In the genomic region with DNA sequence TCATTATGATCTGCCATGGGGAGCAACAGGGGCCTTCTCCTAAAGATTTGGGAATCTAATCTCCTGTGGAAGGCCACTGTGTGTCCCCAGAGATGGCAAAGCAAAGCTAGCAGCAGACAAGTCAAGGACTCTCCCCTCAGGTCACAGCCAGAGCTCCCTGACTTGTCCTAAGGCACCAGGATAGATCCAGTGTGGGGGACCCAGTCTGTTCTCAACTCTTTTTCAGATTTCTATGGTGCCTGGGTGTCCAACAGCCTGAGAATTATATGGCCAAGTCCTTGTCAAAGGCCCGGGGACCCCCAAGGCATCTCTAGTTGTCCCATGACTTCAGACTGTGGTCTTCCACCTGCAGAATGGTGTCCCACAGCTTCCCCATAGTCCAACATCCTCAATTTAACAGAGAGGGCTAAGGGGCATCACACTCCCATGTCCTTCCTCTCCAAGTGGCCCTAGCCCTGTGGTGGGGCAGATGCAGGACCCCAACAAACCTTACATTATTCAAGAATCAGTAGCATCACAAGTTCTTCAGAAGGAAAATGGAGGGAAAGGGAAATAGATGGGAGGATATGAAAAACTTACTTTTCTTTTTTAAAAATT, we compare ENCODE assay signal across 18 mouse cellular contexts. TPM values are rescaled to one million over a fixed set of nuclear protein-coding genes. Genes with fewer than 3 reads are reported as not detected.
DNase-seq lines count a peak whose midpoint lies in the region; ATAC-seq lines count a peak whose summit lies in the region.
"Had no signal": no experiment of that assay in that cellular context is flagged by ENCODE, and none has a peak within 500 bp of the region (broad histone marks: within the 10 kb centered on the region; RNA-seq: fewer than 3 reads in every experiment).

No protein-coding gene starts in this region.

- H3K9me3 ChIP-seq in hindbrain, embryonic 11.5 days (ENCODE audit: control insufficient read depth, low read length): no peaks in the 10 kb centered on the region
- no peaks in the 10 kb centered on the region for H3K9me3 ChIP-seq in hindbrain, embryonic 16.5 days (ENCODE audit: control insufficient read depth, low read length)
- no peaks in the 10 kb centered on the region for H3K9me3 ChIP-seq in midbrain, embryonic 11.5 days (ENCODE audit: control insufficient read depth, low read length)
- no peaks in the 10 kb centered on the region; the same call in 1 of the 2 replicates for H3K9me3 ChIP-seq in midbrain, embryonic 16.5 days (replicated peaks; ENCODE audit: control insufficient read depth, low read length, poor library complexity, severe bottlenecking)
- H3K9me3 ChIP-seq in limb, embryonic 15.5 days: peaks cover 5% of the 10 kb centered on the region; the same call in 1 of the 2 replicates

- no peaks in the 10 kb centered on the region for H3K36me3 ChIP-seq in hindbrain, embryonic 11.5 days (ENCODE audit: control insufficient read depth, insufficient read depth, low read length)
- no peaks in the 10 kb centered on the region for H3K36me3 ChIP-seq in hindbrain, embryonic 16.5 days (ENCODE audit: control insufficient read depth, insufficient read depth, low read length)
- no peaks in the 10 kb centered on the region for H3K36me3 ChIP-seq in midbrain, embryonic 11.5 days (ENCODE audit: control insufficient read depth, insufficient read depth, low read length)
- H3K36me3 ChIP-seq in midbrain, embryonic 16.5 days (ENCODE audit: control insufficient read depth, insufficient read depth, low read length): no peaks in the 10 kb centered on the region
- no peaks in the 10 kb centered on the region for H3K36me3 ChIP-seq in limb, embryonic 15.5 days
- H3K36me3 ChIP-seq: neural tube, embryonic 15.5 days had no signal

- no peak overlapping the region for H3K4me3 ChIP-seq in hindbrain, embryonic 11.5 days (ENCODE audit: low read depth, low read length)
- H3K4me3 ChIP-seq in hindbrain, embryonic 16.5 days (ENCODE audit: low read length): no peak overlapping the region
- H3K4me3 ChIP-seq in midbrain, embryonic 11.5 days (ENCODE audit: low read depth, low read length): no peak overlapping the region
- no peak overlapping the region for H3K4me3 ChIP-seq in midbrain, embryonic 16.5 days (ENCODE audit: low read depth, low read length)
- H3K4me3 ChIP-seq in limb, embryonic 15.5 days: no peak overlapping the region
- H3K4me3 ChIP-seq: layer of hippocampus, adult 2 months; left cerebral cortex, adult 2 months; neural tube, embryonic 15.5 days had no signal

- no peaks in the 10 kb centered on the region for H3K27me3 ChIP-seq in hindbrain, embryonic 11.5 days (ENCODE audit: control insufficient read depth, insufficient read depth, low read length)
- H3K27me3 ChIP-seq in hindbrain, embryonic 16.5 days (replicated peaks; ENCODE audit: control insufficient read depth, insufficient read depth, low read length): no peaks in the 10 kb centered on the region
- no peaks in the 10 kb centered on the region for H3K27me3 ChIP-seq in midbrain, embryonic 11.5 days (ENCODE audit: control insufficient read depth, insufficient read depth, low read length)
- H3K27me3 ChIP-seq in midbrain, embryonic 16.5 days (ENCODE audit: control insufficient read depth, insufficient read depth, low read depth, low read length): no peaks in the 10 kb centered on the region
- no peaks in the 10 kb centered on the region for H3K27me3 ChIP-seq in limb, embryonic 15.5 days
- H3K27me3 ChIP-seq: neural tube, embryonic 15.5 days had no signal

- no peaks in the 10 kb centered on the region for H3K4me1 ChIP-seq in hindbrain, embryonic 11.5 days (replicated peaks; ENCODE audit: control insufficient read depth, insufficient read depth, low read length)
- H3K4me1 ChIP-seq in hindbrain, embryonic 16.5 days (ENCODE audit: control insufficient read depth, insufficient read depth, low read depth, low read length): no peaks in the 10 kb centered on the region
- H3K4me1 ChIP-seq in midbrain, embryonic 11.5 days (ENCODE audit: control insufficient read depth, insufficient read depth, low read length): no peaks in the 10 kb centered on the region
- H3K4me1 ChIP-seq in midbrain, embryonic 16.5 days (ENCODE audit: control insufficient read depth, insufficient read depth, low read length): no peaks in the 10 kb centered on the region
- H3K4me1 ChIP-seq in limb, embryonic 15.5 days: no peaks in the 10 kb centered on the region
- H3K4me1 ChIP-seq: neural tube, embryonic 15.5 days had no signal

- peak; percentile 60 for ATAC-seq in hindbrain, embryonic 11.5 days (ENCODE audit: low FRiP score)
- no peak for ATAC-seq in hindbrain, embryonic 16.5 days
- peak; percentile 66 for ATAC-seq in midbrain, embryonic 11.5 days (ENCODE audit: low FRiP score)
- no peak for ATAC-seq in midbrain, embryonic 16.5 days
- ATAC-seq in limb, embryonic 15.5 days (ENCODE audit: insufficient number of reproducible peaks, low FRiP score, low TSS enrichment, low read depth): peak; percentile 40; the same call in 1 of the 2 replicates
- ATAC-seq: CD4-positive, CD25-positive, alpha-beta regulatory T cell, adult 4 months had no signal

- H3K9ac ChIP-seq in hindbrain, embryonic 11.5 days (ENCODE audit: low read depth, low read length): no peak overlapping the region
- H3K9ac ChIP-seq in hindbrain, embryonic 16.5 days (ENCODE audit: low read depth, low read length): no peak overlapping the region
- no peak overlapping the region for H3K9ac ChIP-seq in midbrain, embryonic 11.5 days (ENCODE audit: low read length)
- no peak overlapping the region for H3K9ac ChIP-seq in midbrain, embryonic 16.5 days (ENCODE audit: low read depth, low read length)
- H3K9ac ChIP-seq in limb, embryonic 15.5 days: no peak overlapping the region
- H3K9ac ChIP-seq: neural tube, embryonic 15.5 days had no signal

- DNase-seq in hindbrain, embryonic 11.5 days (ENCODE audit: low spot score): no peak
- DNase-seq in midbrain, embryonic 11.5 days (ENCODE audit: low spot score, missing footprints): peak; percentile 78
- no peak for DNase-seq in natural killer cell, adult 2 months (ENCODE audit: low spot score in 2 of 2)
- DNase-seq in Muller cell, postnatal 12 days (ENCODE audit: inconsistent ontology term): no peak
- DNase-seq: adrenal gland, adult 8-10 months; cerebellum, adult 9-10 months; gastrocnemius, postnatal 36 days; retina, postnatal 1 day had no signal

- WGBS in hindbrain, embryonic 11.5 days: 86% methylated on average over 1 of the region's 1 CpGs
- 88% methylated on average over 1 of the region's 1 CpGs for WGBS in hindbrain, embryonic 16.5 days
- 89% methylated on average over 1 of the region's 1 CpGs for WGBS in midbrain, embryonic 11.5 days
- 77% methylated on average over 1 of the region's 1 CpGs for WGBS in midbrain, embryonic 16.5 days
- 80% methylated on average over 1 of the region's 1 CpGs for WGBS in limb, embryonic 15.5 days

- no peak overlapping the region for H3K27ac ChIP-seq in hindbrain, embryonic 11.5 days (ENCODE audit: low read depth, low read length)
- H3K27ac ChIP-seq in hindbrain, embryonic 16.5 days (ENCODE audit: low read depth, low read length): no peak overlapping the region
- no peak overlapping the region for H3K27ac ChIP-seq in midbrain, embryonic 11.5 days (ENCODE audit: low read depth, low read length)
- no peak overlapping the region for H3K27ac ChIP-seq in midbrain, embryonic 16.5 days (ENCODE audit: low read length)
- H3K27ac ChIP-seq in limb, embryonic 15.5 days: no peak overlapping the region
- H3K27ac ChIP-seq: layer of hippocampus, adult 2 months; left cerebral cortex, adult 2 months; neural tube, embryonic 15.5 days had no signal

- no peak overlapping the region for H3K4me2 ChIP-seq in hindbrain, embryonic 11.5 days (replicated peaks; ENCODE audit: low read depth, low read length)
- H3K4me2 ChIP-seq in hindbrain, embryonic 16.5 days (ENCODE audit: low read length): no peak overlapping the region
- no peak overlapping the region for H3K4me2 ChIP-seq in midbrain, embryonic 11.5 days
- H3K4me2 ChIP-seq in midbrain, embryonic 16.5 days (ENCODE audit: low read length): no peak overlapping the region
- H3K4me2 ChIP-seq in limb, embryonic 15.5 days: no peak overlapping the region
- H3K4me2 ChIP-seq: neural tube, embryonic 15.5 days had no signal

RNA-seq across cellular contexts. Expression of a gene that starts 3.9 kb away (rescaled TPM):
- polyA plus RNA-seq in hindbrain, embryonic 11.5 days (2014; fragmentation: Nextera tagmentation; extraction: Ambion mirVana): not detected in 2 replicates
- polyA plus RNA-seq in hindbrain, embryonic 16.5 days (2015; fragmentation: Nextera tagmentation; extraction: Ambion mirVana): 0.16 TPM in 1 of 2 replicates, not detected in the other
- not detected in 2 replicates for polyA plus RNA-seq in midbrain, embryonic 11.5 days (2014; fragmentation: Nextera tagmentation; extraction: Ambion mirVana)
- not detected in 2 replicates for polyA plus RNA-seq in midbrain, embryonic 16.5 days (2015; fragmentation: Nextera tagmentation; extraction: Ambion mirVana)
- 0.15 and 0.72 TPM in 2 replicates for polyA plus RNA-seq in limb, embryonic 15.5 days (2015; fragmentation: Nextera tagmentation; extraction: Ambion mirVana)
- polyA plus RNA-seq: CD4-positive, CD25-positive, alpha-beta regulatory T cell, adult 4 months; neural tube, embryonic 15.5 days had no signal

RNA-seq across cellular contexts. Expression of a gene that starts 48.1 kb away (rescaled TPM):
- not detected in 2 replicates for polyA plus RNA-seq in hindbrain, embryonic 11.5 days (2014; fragmentation: Nextera tagmentation; extraction: Ambion mirVana)
- 0.10 TPM in 1 of 2 replicates, not detected in the other for polyA plus RNA-seq in hindbrain, embryonic 16.5 days (2015; fragmentation: Nextera tagmentation; extraction: Ambion mirVana)
- not detected in 2 replicates for polyA plus RNA-seq in midbrain, embryonic 11.5 days (2014; fragmentation: Nextera tagmentation; extraction: Ambion mirVana)
- polyA plus RNA-seq in midbrain, embryonic 16.5 days (2015; fragmentation: Nextera tagmentation; extraction: Ambion mirVana): not detected in 2 replicates
- not detected in 2 replicates for polyA plus RNA-seq in limb, embryonic 15.5 days (2015; fragmentation: Nextera tagmentation; extraction: Ambion mirVana)
- polyA plus RNA-seq: CD4-positive, CD25-positive, alpha-beta regulatory T cell, adult 4 months; heart, postnatal 0 days; liver, adult 2 months; neural tube, embryonic 15.5 days; urinary bladder, adult 2 months had no signal

RNA-seq across cellular contexts. Expression of a gene that starts 58.2 kb away (rescaled TPM):
- polyA plus RNA-seq in hindbrain, embryonic 11.5 days (2014; fragmentation: Nextera tagmentation; extraction: Ambion mirVana): 0.11 and 0.88 TPM in 2 replicates
- 1.4 and 1.8 TPM in 2 replicates for polyA plus RNA-seq in hindbrain, embryonic 16.5 days (2015; fragmentation: Nextera tagmentation; extraction: Ambion mirVana)
- polyA plus RNA-seq in midbrain, embryonic 11.5 days (2014; fragmentation: Nextera tagmentation; extraction: Ambion mirVana): not detected in 2 replicates
- polyA plus RNA-seq in midbrain, embryonic 16.5 days (2015; fragmentation: Nextera tagmentation; extraction: Ambion mirVana): 1.1 and 1.5 TPM in 2 replicates
- not detected in 2 replicates for polyA plus RNA-seq in limb, embryonic 15.5 days (2015; fragmentation: Nextera tagmentation; extraction: Ambion mirVana)
- polyA plus RNA-seq: CD4-positive, CD25-positive, alpha-beta regulatory T cell, adult 4 months; liver, adult 2 months had no signal

Comparison
In these comparisons a context has a peak if more than half of its experiments do, and no peak if none do; other contexts are left out.
1. ATAC-seq: peak in hindbrain, embryonic 11.5 days (single experiment), midbrain, embryonic 11.5 days (single experiment) and limb, embryonic 15.5 days (single experiment); none in hindbrain, embryonic 16.5 days (single experiment) and midbrain, embryonic 16.5 days (single experiment).